Mouse (Mus musculus) hindbrain, embryonic 15.5 days (tissue): ENCODE measurements around the gene Nol9. TPM values are rescaled to one million over a fixed set of nuclear protein-coding genes. Genes with fewer than 3 reads are reported as not detected.

Experiments
- ATAC-seq: fragments of 200-750 bp; cut with Nextera tagmentation; 2 replicates; pipeline ENCODE4 v1.8.0; 2017; ENCODE audit warnings: low read depth, moderate number of reproducible peaks, moderate TSS enrichment; ENCODE audit not compliant: low FRiP score
- H3K27ac ChIP-seq: fragments of 300-500 bp; sonication (generic); replicated peaks from 2 replicates; pipeline ENCODE4 v1.5.1; 2015; ENCODE audit warnings: mild to moderate bottlenecking, inconsistent platforms
- H3K27me3 ChIP-seq: fragments of 300-500 bp; sonication (generic); 2 replicates; pipeline ENCODE4 v1.6.1; 2015; ENCODE audit warnings: control low read depth, inconsistent platforms
- H3K36me3 ChIP-seq: fragments of 300-500 bp; sonication (generic); 2 replicates; pipeline ENCODE4 v1.6.1; 2015; ENCODE audit warnings: control low read depth, inconsistent platforms
- H3K4me1 ChIP-seq: fragments of 300-500 bp; sonication (generic); replicated peaks from 2 replicates; pipeline ENCODE4 v1.6.1; 2015; ENCODE audit warnings: control low read depth, inconsistent platforms
- H3K4me2 ChIP-seq: fragments of 300-500 bp; sonication (generic); 2 replicates; pipeline ENCODE4 v1.6.1; 2015; ENCODE audit warnings: moderate library complexity, mild to moderate bottlenecking, inconsistent platforms
- H3K4me3 ChIP-seq: fragments of 300-500 bp; sonication (generic); 2 replicates; pipeline ENCODE4 v1.5.1; 2015; ENCODE audit warnings: mild to moderate bottlenecking, inconsistent platforms
- H3K9ac ChIP-seq: fragments of 300-500 bp; sonication (generic); 2 replicates; pipeline ENCODE4 v1.6.1; 2015; ENCODE audit warnings: inconsistent platforms
- H3K9me3 ChIP-seq: fragments of 300-500 bp; sonication (generic); 2 replicates; pipeline ENCODE4 v1.6.1; 2016; ENCODE audit warnings: control low read depth, inconsistent platforms
- WGBS: fragments of 180-500 bp; shearing (Covaris S2); methylation state at CpG from one replicate; pipeline ENCODE4 v1.1.7; 2015; 5-methylcytosine and 5-hydroxymethylcytosine counted together
- polyA plus RNA-seq: library from polyadenylated mRNA; unstranded; fragments of >200 nt; fragmentation: Nextera tagmentation; extraction: Ambion mirVana; gene quantifications from 2 replicates; pipeline ENCODE4 v1.2.1, GENCODE M21; 2015

Gene Nol9
- polyA plus RNA-seq, 1 experiment from 2014 or later: 27.1 TPM

DNA sequence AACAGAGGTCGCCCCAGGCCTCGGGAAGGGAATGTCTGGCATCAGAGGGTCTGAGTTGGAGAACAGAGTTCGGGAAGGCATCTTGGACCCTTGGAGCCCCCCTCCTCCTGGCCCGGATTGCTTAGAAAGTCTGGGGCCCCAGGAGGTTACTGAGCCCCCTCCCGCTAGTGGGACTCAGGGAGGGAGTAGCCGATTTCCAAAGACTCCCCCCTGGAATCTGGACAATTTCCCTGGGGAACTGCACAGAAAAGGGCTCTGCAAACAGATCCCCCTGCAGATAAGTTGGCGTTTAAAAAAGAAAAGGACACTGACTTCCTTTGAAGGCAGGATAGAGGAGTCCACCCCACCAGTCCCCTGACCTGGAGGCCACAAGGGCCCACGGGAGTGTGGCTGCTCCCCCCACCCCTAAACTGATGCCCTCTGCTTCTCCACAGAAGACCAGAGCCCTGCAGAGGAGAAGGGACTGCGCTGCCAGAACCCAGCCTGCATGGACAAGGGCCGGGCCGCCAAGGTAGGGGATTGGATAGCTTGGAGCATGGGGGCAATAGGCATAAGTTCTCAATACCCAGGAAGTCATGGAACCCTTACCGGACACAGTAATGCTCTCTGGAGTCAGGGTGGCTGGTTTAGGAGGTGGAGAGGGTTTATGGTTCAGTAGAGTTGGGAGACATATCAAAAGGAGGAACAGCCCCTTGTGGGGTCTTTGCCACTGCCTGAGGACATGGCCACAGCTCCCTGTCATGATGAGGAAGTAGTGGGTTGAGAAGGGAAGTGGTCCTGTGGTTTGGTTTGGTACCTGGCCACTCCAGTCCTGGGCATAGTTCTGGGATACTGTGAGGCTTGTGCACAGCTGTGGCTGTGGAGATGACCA lies 48.3 kb downstream of the Nol9 start:
- Histone ChIP-seq H3K9me3 (no peaks in the 10 kb centered on the region), H3K9ac (peak overlapping the region; percentile 75), H3K36me3 (no peaks in the 10 kb centered on the region), H3K4me2 (peak overlapping the region; percentile 92), H3K4me3 (peak overlapping the region; percentile 71), H3K27ac (peak overlapping the region; percentile 50), H3K4me1 (peaks cover 27% of the 10 kb centered on the region), H3K27me3 (no peaks in the 10 kb centered on the region)
- ATAC-seq: peak; percentile 6; the same call in 1 of the 2 replicates
- 5% methylated on average over 12 of the region's 12 CpGs for WGBS

DNA sequence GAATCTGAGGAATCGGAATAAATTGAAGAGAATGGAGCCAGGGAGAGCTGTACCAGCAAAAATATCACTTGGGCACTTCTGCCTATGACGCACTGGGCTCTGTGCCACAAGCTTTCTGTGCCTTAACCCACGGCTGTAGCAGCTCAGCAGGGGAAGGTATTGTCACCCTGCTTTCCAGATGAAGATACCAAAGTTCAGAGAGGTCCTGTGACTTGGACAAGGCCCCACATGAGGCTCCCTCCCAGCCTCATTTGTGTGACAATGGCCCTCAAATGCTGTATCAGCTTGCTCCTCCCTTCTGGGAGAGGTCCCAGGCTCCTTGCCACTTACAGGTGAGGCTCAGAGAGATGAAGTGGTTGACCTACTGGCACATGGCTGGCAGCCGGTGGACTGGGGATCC lies 49.0 kb downstream of the Nol9 start:
- H3K27me3 ChIP-seq: no peaks in the 10 kb centered on the region
- no peak overlapping the region for H3K4me3 ChIP-seq
- no peaks in the 10 kb centered on the region for H3K9me3 ChIP-seq
- H3K4me2 ChIP-seq: peak overlapping the region; percentile 92
- no peak overlapping the region for H3K27ac ChIP-seq
- no peaks in the 10 kb centered on the region for H3K36me3 ChIP-seq
- H3K9ac ChIP-seq: no peak overlapping the region
- WGBS: 27% methylated on average over 4 of the region's 4 CpGs
- H3K4me1 ChIP-seq: peaks cover 27% of the 10 kb centered on the region
- ATAC-seq: no peak

DNA sequence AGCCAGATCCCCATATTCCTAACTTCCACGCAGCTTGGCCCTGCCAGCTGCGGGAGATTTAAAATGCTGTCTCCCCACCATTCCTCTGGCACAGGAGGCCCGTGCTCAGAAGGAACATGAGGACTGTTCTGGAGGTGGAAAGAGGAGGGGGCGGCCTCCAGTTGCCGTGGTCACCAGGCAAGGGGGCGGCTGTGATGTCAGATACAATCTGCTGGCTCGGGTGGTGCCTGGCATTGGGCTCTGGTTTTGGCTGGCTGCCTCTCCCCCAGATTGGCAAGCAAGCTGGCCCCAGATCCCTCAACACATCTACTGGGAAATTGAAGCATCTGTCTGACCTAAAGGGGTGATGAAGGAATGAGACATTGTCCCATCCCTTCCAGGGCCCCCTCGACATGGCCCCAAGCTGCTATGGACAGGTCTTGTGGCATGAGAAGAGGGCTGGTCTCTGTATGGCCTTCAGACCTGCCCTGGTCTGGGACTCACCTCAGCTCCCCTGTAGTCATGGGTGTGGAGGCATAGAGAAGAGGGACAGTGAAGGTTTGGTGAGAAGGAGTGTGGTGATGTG lies 49.5 kb downstream of the Nol9 start:
- 26% methylated on average over 8 of the region's 8 CpGs for WGBS
- Histone ChIP-seq H3K27me3 (no peaks in the 10 kb centered on the region), H3K9ac (no peak overlapping the region), H3K9me3 (no peaks in the 10 kb centered on the region), H3K36me3 (no peaks in the 10 kb centered on the region), H3K4me2 (peak overlapping the region; percentile 92), H3K4me1 (peaks cover 27% of the 10 kb centered on the region), H3K4me3 (no peak overlapping the region), H3K27ac (no peak overlapping the region)
- ATAC-seq: 0 out of 2 replicates have a peak, but pooled peaks have one; percentile 33

DNA sequence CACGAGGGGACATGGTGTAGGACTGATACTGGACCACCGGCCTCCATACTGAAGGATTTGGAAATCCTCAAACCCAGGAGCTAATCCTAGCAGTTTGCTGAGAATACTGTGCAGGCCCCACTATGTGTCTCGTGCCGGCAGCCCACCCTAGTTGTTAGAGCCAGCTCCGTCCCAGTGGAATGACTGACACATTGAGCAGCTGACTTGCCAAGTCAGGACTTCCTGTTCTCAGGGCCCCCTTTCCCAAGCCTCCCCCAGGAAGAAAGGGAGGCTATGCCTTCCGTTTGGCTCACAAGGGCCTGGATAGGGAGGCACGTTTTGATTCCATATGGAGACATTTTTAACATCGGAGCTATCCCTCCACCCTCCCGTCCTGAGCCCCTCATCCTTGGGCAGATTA lies 51.1 kb downstream of the Nol9 start:
- H3K36me3 ChIP-seq: no peaks in the 10 kb centered on the region
- H3K4me3 ChIP-seq: no peak overlapping the region
- H3K4me2 ChIP-seq: no peak overlapping the region
- no peak overlapping the region for H3K9ac ChIP-seq
- no peak overlapping the region for H3K27ac ChIP-seq
- no peaks in the 10 kb centered on the region for H3K9me3 ChIP-seq
- ATAC-seq: no peak
- H3K27me3 ChIP-seq: no peaks in the 10 kb centered on the region
- WGBS: 81% methylated on average over 9 of the region's 9 CpGs
- peaks cover 27% of the 10 kb centered on the region for H3K4me1 ChIP-seq

DNA sequence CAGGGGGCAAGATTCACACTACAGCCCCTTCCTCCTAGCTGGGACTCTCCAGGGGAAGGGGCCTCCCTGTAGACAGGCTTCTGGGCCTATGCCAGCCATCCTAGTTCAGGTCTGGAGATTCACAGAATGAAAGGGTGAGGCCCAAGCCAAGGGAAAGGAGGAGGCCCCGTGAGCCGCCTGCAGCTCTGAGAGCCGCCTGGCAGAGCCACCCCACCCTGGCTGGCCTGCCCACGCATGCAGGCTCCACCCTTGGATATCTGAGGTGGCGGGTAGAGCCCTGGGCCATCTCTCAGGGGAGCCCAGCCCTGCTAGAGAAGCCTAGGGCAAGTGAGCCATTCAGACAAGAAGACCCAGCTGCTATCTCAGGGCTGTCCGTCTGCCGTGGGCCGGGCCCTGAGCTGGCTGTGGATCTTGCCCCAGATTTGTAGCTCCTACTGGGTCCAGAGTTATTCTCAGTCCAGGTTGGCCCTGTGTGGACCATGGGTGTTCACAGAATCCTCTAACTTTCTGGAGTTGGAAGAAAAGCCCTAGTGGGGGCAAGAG lies 53.7 kb downstream of the Nol9 start:
- H3K36me3 ChIP-seq: no peaks in the 10 kb centered on the region
- H3K9me3 ChIP-seq: no peaks in the 10 kb centered on the region
- H3K27me3 ChIP-seq: no peaks in the 10 kb centered on the region
- 55% methylated on average over 8 of the region's 8 CpGs for WGBS
- no peak overlapping the region for H3K27ac ChIP-seq
- no peak for ATAC-seq
- H3K4me1 ChIP-seq: peaks cover 12% of the 10 kb centered on the region
- no peak overlapping the region for H3K4me3 ChIP-seq
- H3K9ac ChIP-seq: no peak overlapping the region
- H3K4me2 ChIP-seq: no peak overlapping the region

DNA sequence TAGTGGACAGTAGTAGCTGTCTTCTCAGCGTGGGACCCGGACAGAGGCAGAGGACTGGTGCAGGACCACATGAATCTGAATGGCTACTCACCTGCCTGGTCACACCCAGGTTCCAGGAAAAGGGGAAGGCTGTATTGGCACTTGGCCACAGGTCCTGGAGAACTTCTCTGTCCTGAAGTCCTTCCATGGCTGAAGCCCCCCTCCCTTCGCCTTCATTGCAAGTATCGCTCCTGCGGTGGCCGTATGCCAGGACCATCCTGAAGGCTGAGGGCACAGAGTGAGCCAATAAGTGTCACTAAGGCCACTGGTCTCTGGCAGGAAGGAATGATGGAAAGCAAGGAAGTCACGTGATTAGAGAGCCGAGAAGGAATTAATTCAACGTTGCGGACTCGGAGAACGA lies 55.1 kb downstream of the Nol9 start:
- Histone ChIP-seq H3K4me2 (no peak overlapping the region), H3K9me3 (no peaks in the 10 kb centered on the region), H3K27ac (no peak overlapping the region), H3K4me3 (no peak overlapping the region), H3K27me3 (no peaks in the 10 kb centered on the region), H3K4me1 (0 out of 2 replicates have a peak, but pooled peaks cover 3% of the 10 kb centered on the region), H3K36me3 (no peaks in the 10 kb centered on the region), H3K9ac (no peak overlapping the region)
- WGBS: 91% methylated on average over 12 of the region's 12 CpGs
- ATAC-seq: no peak

DNA sequence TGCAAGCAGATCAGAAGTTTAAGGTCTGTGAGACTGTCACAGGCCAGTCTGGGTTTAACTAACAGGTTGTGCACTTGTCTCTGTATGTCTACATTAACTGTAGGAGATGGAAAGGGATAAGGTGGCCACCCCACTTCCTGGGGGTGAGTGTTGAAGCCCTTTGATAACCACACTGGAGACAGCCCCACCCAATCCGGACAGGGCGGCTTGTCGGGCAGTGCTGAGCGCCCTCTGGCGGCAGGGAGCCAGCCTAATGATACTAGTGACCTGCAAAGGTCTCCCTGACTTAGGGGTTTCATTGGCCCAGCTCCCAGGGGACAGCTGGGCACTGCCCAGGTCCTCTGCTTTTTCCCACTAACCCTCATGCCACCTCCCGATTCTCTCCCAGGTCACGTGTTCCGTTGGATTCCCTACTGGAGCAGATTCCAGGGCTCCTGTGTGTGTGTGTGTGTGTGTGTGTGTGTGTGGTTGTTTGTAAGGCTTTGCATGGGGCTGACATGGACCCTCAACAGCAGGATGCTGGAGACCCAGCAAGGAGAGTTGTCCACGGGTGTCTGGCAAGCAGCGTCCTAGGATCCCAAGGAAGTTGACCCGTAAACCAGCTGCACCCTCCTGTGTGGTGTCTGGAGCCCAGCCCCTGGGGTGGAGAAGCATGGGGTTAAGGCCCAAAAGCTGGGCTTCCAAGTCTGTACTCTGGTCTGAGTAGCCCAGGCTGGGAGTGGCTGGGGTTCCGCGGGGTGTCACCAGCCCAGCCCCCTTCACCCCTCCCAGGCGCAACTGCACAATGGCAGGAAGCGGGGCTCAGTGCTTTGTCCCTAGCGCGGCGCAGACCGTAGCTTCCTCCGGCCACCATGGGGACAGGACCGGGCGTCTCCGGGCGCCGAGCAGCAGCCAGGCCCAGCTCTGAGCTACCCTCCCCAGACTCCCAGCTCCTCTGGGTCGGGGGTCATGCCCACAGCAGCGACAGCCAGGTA lies 57.1 kb downstream of the Nol9 start:
- no peak overlapping the region for H3K9ac ChIP-seq
- no peaks in the 10 kb centered on the region for H3K36me3 ChIP-seq
- no peak overlapping the region for H3K4me2 ChIP-seq
- WGBS: 22% methylated on average over 27 of the region's 27 CpGs
- ATAC-seq: no peak
- no peaks in the 10 kb centered on the region for H3K27me3 ChIP-seq
- H3K4me3 ChIP-seq: peak overlapping the region; percentile 15; the same call in 1 of the 2 replicates
- peak overlapping the region; percentile 40; the same call in 1 of the 2 replicates for H3K27ac ChIP-seq
- 0 out of 2 replicates have a peak, but pooled peaks cover 3% of the 10 kb centered on the region for H3K4me1 ChIP-seq
- no peaks in the 10 kb centered on the region for H3K9me3 ChIP-seq

DNA sequence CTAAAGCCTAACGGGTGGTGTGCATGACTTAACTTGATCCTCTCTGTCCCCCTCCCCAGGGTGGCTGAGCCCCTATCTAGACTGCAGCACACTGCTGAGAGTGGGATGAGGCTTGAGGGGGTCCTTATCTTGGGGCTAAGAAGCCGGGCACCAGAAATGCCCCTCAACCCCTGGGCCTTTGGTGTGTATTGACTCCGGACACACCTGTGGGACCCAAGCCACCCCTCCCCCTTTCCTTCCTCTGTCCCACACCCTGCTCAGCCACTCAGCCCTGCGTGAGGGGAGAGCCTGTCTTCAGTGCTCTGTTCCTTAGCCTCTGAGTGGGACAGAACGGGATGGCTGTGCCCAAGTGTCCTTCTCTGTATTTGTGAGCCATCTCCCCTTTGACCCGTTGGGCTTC lies 57.8 kb downstream of the Nol9 start:
- Histone ChIP-seq H3K4me2 (no peak overlapping the region), H3K9ac (no peak overlapping the region), H3K36me3 (no peaks in the 10 kb centered on the region), H3K27me3 (no peaks in the 10 kb centered on the region), H3K9me3 (no peaks in the 10 kb centered on the region), H3K4me1 (0 out of 2 replicates have a peak, but pooled peaks cover 3% of the 10 kb centered on the region), H3K4me3 (peak overlapping the region; percentile 15; the same call in 1 of the 2 replicates), H3K27ac (peak overlapping the region; percentile 40; the same call in 1 of the 2 replicates)
- no peak; the same call in 1 of the 2 replicates for ATAC-seq
- 51% methylated on average over 6 of the region's 6 CpGs for WGBS

DNA sequence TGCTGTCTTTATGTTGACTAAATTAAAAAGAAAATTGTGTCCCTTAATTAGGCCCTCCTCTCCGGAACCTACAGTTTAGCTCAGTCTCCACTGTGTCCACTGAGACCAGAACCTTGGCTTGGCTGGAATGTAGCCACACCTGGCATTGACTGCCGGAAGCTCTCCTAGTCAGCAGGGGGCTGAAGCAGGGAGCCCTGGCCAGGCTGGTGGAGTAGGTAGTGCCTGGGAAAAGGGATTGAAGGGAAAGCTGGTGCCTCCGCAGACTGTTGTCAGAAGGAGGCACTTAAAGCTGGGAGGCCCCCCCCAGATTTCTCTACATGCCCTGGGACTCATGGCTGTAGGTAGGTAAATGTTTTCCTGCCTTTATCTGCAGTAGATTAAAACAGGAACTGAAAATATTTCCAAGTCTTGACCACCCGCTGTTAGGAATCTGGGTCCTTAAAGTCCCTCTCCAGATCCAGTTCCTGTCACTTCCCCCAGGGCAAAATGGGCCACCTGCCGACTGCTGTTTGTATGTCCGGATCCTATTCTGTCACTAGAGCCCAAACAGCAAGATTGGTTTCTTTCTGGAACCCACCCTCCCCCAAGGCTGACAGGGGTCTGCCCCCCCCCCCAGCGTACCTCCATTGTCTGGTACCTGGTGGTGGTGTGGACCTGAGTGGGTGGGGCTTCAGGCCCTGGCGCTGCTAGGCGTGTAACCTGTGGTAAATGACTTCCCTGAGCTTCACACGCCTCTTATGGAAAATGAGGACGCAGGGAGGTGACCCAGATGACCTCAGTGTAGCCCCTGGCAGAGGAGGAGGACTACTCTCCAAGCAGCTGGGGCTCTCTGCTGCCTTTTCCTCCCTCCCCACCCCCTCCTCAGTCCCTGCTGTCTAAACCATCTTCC lies 59.0 kb downstream of the Nol9 start:
- H3K27me3 ChIP-seq: no peaks in the 10 kb centered on the region
- peak overlapping the region; percentile 4; the same call in 1 of the 2 replicates for H3K4me2 ChIP-seq
- H3K9me3 ChIP-seq: no peaks in the 10 kb centered on the region
- H3K4me1 ChIP-seq: 0 out of 2 replicates have a peak, but pooled peaks cover 3% of the 10 kb centered on the region
- ATAC-seq: no peak
- H3K36me3 ChIP-seq: no peaks in the 10 kb centered on the region
- WGBS: 25% methylated on average over 11 of the region's 11 CpGs
- H3K27ac ChIP-seq: no peak overlapping the region
- H3K4me3 ChIP-seq: 0 out of 2 replicates have a peak overlapping the region, but pooled peaks have one; percentile 12
- H3K9ac ChIP-seq: no peak overlapping the region

DNA sequence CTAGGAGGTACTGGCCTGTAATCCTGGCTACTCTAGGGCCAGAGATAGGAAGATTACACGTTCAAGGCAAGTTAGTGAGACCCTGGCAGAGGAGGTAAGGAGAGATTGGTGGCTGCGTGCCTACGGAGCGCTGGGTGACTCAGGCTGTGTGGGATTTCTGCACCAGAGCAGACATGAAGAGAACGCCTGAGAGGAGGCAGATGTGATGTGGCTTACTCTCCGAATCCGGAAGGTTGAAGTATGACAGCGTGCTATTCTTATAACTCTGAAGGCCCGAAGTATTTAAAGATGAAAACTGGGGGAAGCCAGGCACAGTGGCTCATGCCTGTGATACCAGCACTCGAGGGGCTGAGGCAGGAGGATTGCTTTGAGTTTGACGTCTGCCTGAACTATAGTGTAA lies 61.4 kb downstream of the Nol9 start:
- Histone ChIP-seq H3K4me2 (no peak overlapping the region), H3K27ac (no peak overlapping the region), H3K9ac (no peak overlapping the region), H3K4me3 (no peak overlapping the region), H3K36me3 (no peaks in the 10 kb centered on the region), H3K4me1 (0 out of 2 replicates have a peak, but pooled peaks cover 3% of the 10 kb centered on the region), H3K27me3 (no peaks in the 10 kb centered on the region), H3K9me3 (no peaks in the 10 kb centered on the region)
- ATAC-seq: no peak
- 80% methylated on average over 11 of the region's 11 CpGs for WGBS
